Mouse (Mus musculus): ENCODE measurements around the gene Emsy.

Gene Emsy

GRCm38 (mm10) chr7:98656531-98657221 lies at the start of gene Emsy:
Gene Emsy (minus strand): TSS chr7:98656783.
- in situ Hi-C loops (cut with MboI; ENCODE audit: low sequenced_read_pairs): no loop called here

- in situ Hi-C loops (cut with MboI; ENCODE audit: low sequenced_read_pairs): no loop called here
Measured at GRCm38 (mm10) chr7:98704276-98704675, 47.7 kb upstream of the Emsy start.

- in situ Hi-C loops (cut with MboI; ENCODE audit: low sequenced_read_pairs): no loop called here
Measured at GRCm38 (mm10) chr7:98703365-98703881, 46.8 kb upstream of the Emsy start.

GRCm38 (mm10) chr7:98702283-98703240 lies 46.0 kb upstream of the Emsy start, which contains the start of gene Thap12:
Gene Thap12 (plus strand): TSS chr7:98703103.
- in situ Hi-C loops (cut with MboI; ENCODE audit: low sequenced_read_pairs): no loop called here

- in situ Hi-C loops (cut with MboI; ENCODE audit: low sequenced_read_pairs): no loop called here
Measured at GRCm38 (mm10) chr7:98701771-98702170, 45.2 kb upstream of the Emsy start.

- in situ Hi-C loops (cut with MboI; ENCODE audit: low sequenced_read_pairs): no loop called here
Measured at GRCm38 (mm10) chr7:98698590-98698989, 42.0 kb upstream of the Emsy start.

- in situ Hi-C loops (cut with MboI; ENCODE audit: low sequenced_read_pairs): no loop called here
Measured at GRCm38 (mm10) chr7:98698041-98698440, 41.5 kb upstream of the Emsy start.

- in situ Hi-C loops (cut with MboI; ENCODE audit: low sequenced_read_pairs): no loop called here
Measured at GRCm38 (mm10) chr7:98697496-98697895, 40.9 kb upstream of the Emsy start.

- in situ Hi-C loops (cut with MboI; ENCODE audit: low sequenced_read_pairs): no loop called here
Measured at GRCm38 (mm10) chr7:98694046-98694445, 37.5 kb upstream of the Emsy start.

GRCm38 (mm10) chr7:98692761-98693546 lies 36.4 kb upstream of the Emsy start:
- in situ Hi-C loops (cut with MboI; ENCODE audit: low sequenced_read_pairs): no loop called here

GRCm38 (mm10) chr7:98690831-98691230 lies 34.2 kb upstream of the Emsy start:
- in situ Hi-C loops (cut with MboI; ENCODE audit: low sequenced_read_pairs): no loop called here

GRCm38 (mm10) chr7:98690126-98690525 lies 33.5 kb upstream of the Emsy start:
- in situ Hi-C loops (cut with MboI; ENCODE audit: low sequenced_read_pairs): no loop called here

GRCm38 (mm10) chr7:98685895-98686294 lies 29.3 kb upstream of the Emsy start:
- in situ Hi-C loops (cut with MboI; ENCODE audit: low sequenced_read_pairs): no loop called here

- in situ Hi-C loops (cut with MboI; ENCODE audit: low sequenced_read_pairs): no loop called here
Measured at GRCm38 (mm10) chr7:98682821-98683220, 26.2 kb upstream of the Emsy start.

- in situ Hi-C loops (cut with MboI; ENCODE audit: low sequenced_read_pairs): no loop called here
Measured at GRCm38 (mm10) chr7:98680691-98681090, 24.1 kb upstream of the Emsy start.

- in situ Hi-C loops (cut with MboI; ENCODE audit: low sequenced_read_pairs): no loop called here
Measured at GRCm38 (mm10) chr7:98678441-98678840, 21.9 kb upstream of the Emsy start.

GRCm38 (mm10) chr7:98677511-98677910 lies 20.9 kb upstream of the Emsy start:
- in situ Hi-C loops (cut with MboI; ENCODE audit: low sequenced_read_pairs): no loop called here

GRCm38 (mm10) chr7:98674344-98674743 lies 17.8 kb upstream of the Emsy start:
- in situ Hi-C loops (cut with MboI; ENCODE audit: low sequenced_read_pairs): no loop called here

- in situ Hi-C loops (cut with MboI; ENCODE audit: low sequenced_read_pairs): no loop called here
Measured at GRCm38 (mm10) chr7:98672241-98672955, 15.8 kb upstream of the Emsy start.

GRCm38 (mm10) chr7:98671416-98671815 lies 14.8 kb upstream of the Emsy start:
- in situ Hi-C loops (cut with MboI; ENCODE audit: low sequenced_read_pairs): no loop called here

Data from CH12F3 (cell line).